In the genomic region with DNA sequence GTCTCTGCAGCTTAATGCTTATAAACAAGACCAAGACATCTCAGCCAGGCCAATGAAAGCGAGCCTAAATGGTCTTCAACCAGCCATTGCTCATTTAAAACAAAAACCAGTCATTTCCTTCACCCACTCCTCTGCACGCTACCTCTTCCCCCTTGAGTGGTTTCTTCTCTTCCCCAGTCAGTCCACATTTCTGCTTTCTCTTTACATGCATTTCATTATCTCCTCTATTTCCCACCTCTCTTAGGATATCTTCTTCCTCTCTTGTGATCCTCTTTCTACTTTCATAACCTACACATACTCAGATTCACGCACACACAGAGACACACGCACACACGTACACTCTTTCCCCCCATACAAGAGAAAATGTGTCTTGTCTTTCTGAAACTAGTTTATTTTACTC, we compare ENCODE assay signal across 22 mouse cellular contexts.
"Had no signal": no experiment of that assay in that cellular context is flagged by ENCODE, and none has a peak within 500 bp of the region (broad histone marks: within the 10 kb centered on the region; RNA-seq: fewer than 3 reads in every experiment).

No protein-coding gene starts in this region.

- H3K4me2 ChIP-seq: lung, embryonic 15.5 days; midbrain, embryonic 12.5 days; neural tube, embryonic 12.5 days; stomach, embryonic 15.5 days had no signal

- H3K27ac ChIP-seq: liver, embryonic 14.5 days; lung, embryonic 15.5 days; macrophage; midbrain, embryonic 12.5 days; neural tube, embryonic 12.5 days; stomach, embryonic 15.5 days; stomach, postnatal 0 days had no signal

- DNase-seq: lung, adult 2 months; lung, postnatal 14 days; lung, postnatal 36 days; midbrain, embryonic 14.5 days; retina, postnatal 1 day; right cerebral cortex, adult 18-20 months; right cerebral cortex, postnatal 25 days; right cerebral cortex, postnatal 4 days; spleen, adult 18-20 months; thymus, adult 2 months; thymus, postnatal 25 days; thymus, postnatal 4 days had no signal

- H3K9ac ChIP-seq: liver, embryonic 14.5 days; lung, embryonic 15.5 days; midbrain, embryonic 12.5 days; neural tube, embryonic 12.5 days; stomach, embryonic 15.5 days had no signal

- H3K27me3 ChIP-seq: lung, embryonic 15.5 days; midbrain, embryonic 12.5 days; neural tube, embryonic 12.5 days; stomach, embryonic 15.5 days had no signal

- H3K4me3 ChIP-seq: lung, embryonic 15.5 days; megakaryocyte, embryonic 14.5 days; midbrain, embryonic 12.5 days; neural tube, embryonic 12.5 days; stomach, embryonic 15.5 days had no signal

- H3K9me3 ChIP-seq: lung, embryonic 15.5 days; megakaryocyte, embryonic 14.5 days; midbrain, embryonic 12.5 days; neural tube, embryonic 12.5 days; stomach, embryonic 15.5 days had no signal

- H3K36me3 ChIP-seq: lung, embryonic 15.5 days; midbrain, embryonic 12.5 days; neural tube, embryonic 12.5 days; stomach, embryonic 15.5 days had no signal

- H3K4me1 ChIP-seq: lung, embryonic 15.5 days; megakaryocyte, embryonic 14.5 days; midbrain, embryonic 12.5 days; neural tube, embryonic 12.5 days; stomach, embryonic 15.5 days had no signal

- ATAC-seq: lung, postnatal 0 days; midbrain, embryonic 16.5 days had no signal
